Mouse (Mus musculus) liver, adult 2 months (tissue): ENCODE measurements around the gene Eng.

ENCODE experiments used
- CTCF ChIP-seq: fragments of 200-500 bp; IDR thresholded peaks from 2 replicates; pipeline ENCODE4 v1.5.1; 2011; ENCODE audit warnings: low read depth, low read length, control low read depth
- POLR2A ChIP-seq: fragments of 200-500 bp; IDR thresholded peaks from 2 replicates; pipeline ENCODE4 v1.6.1; 2011; ENCODE audit warnings: low read length, control low read depth; ENCODE audit not compliant: insufficient read depth; ENCODE audit errors: extremely low read depth

- TF ChIP-seq POLR2A = peak; percentile 38; the same call in 1 of the 2 replicates
- TF ChIP-seq CTCF = no peak
Measured at GRCm38 (mm10) chr2:32712586-32712933, 66.2 kb downstream of the Eng start.
